Mouse (Mus musculus): ENCODE results near the gene Klk1b8.
"Not testable (repeated sequence)": the region's sequence is repeated elsewhere in the genome, so short reads cannot be mapped to it uniquely, and the experiment has no call there.

Klk1b8 gene

DNA sequence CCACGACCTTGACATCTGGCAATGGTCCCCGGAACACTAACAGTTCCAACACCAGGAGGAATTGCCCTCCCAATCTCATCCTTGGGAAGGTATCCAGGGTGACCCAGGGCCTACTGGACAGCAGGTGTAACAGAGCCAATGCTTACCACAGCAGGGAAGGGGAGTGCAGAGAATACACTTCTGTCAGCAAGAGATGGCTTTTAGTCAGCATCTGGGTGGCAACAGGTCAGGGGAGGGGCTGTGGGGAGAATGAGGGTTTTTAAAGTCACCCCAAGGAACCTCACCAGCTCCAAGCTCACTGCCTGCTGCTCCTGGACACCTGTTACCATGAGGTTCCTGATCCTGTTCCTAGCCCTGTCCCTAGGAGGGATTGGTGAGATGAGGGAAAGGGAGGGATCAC lies at the start of gene Klk1b8:
Gene Klk1b8, plus strand, starts transcription at position 301 of the 400 bp plus-strand sequence.
- DNase-seq (ENCODE audit: low spot score): no peak

DNA sequence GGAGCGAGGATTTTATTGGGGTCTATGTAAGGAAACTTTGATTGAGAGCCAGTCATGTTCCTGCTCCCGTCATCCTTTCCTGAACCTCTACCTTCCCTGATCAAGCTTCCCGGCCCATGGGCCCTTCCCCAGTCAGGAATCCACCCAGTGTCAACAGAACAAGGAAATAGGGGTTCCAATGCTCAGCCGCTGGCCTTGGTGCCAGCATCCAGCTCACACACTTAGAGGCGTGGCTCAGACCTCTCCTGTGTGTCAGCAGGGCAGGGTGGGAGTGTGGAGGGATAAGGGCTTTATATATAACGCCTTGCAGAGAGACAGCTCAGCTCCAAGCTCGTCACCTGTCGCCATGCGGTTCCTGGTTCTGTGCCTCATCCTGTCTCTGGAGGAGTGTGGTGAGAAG lies 35.6 kb upstream of the Klk1b8 start:
- DNase-seq (ENCODE audit: low spot score): no peak

DNA sequence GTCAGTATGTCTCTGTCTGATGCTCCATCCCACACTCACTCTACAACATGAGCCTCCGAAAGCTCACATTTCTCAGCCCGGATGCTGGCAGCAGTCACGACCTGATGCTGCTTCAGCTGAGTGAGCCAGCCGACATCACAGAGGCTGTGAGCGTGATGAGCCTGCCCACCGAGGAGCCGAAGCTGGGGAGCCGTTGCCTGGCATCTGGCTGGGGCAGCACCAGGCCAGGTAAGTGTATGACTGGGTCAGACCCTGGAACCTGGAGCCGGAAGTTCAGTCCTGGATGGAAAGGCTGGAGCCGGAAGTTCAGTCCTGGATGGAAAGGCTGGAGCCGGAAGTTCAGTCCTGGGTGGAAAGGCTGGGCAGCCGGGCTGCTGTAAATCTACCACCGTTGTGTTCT lies 32.0 kb upstream of the Klk1b8 start:
- DNase-seq (ENCODE audit: low spot score): no peak

GRCm38 (mm10) chr7:43918871-43919270 lies 31.6 kb upstream of the Klk1b8 start:
- no peak for DNase-seq (ENCODE audit: low spot score)

DNA sequence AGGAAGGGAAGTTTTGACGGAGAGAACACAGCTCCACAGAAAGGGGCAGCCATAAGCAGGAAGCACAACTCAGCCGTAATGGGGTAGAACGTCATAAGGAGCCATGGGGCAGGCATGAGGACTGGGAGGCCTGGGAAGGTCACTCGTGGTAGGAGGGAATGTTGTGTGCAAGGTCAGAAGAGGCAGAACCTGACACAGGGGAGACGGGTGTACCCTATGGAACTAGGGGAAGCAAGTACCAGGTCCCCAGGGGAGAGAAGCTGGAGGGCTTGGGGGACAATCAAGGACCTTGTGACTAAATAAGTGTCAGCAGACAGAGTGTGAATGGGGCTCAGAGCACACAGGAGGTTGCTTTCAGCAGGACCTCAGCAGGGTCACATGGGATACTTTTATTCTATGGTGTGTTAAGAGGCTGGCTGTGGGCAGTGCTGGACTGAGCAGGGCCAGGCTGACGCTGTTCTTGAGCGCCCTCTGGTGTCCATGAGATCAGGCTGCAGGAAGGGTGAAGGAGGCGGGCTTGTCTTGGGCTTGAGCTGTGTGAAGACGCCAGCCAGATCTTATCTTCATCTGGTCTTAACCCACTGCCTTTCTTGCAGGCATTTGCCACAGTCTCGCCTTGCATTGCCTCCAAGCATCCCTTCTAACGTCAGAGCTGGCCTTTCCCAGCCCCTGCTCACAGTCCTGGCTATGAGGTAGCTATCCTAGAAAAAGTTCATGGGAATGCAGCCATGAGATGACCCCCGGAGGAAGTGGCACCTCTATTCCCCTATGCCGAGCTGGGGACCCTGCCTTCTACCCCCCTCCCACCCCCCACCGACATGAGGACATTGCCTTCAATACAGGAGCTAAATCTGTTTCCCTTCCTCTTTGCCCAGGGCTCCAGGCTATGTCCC lies 30.7 kb upstream of the Klk1b8 start:
- DNase-seq (ENCODE audit: low spot score): no peak

DNA sequence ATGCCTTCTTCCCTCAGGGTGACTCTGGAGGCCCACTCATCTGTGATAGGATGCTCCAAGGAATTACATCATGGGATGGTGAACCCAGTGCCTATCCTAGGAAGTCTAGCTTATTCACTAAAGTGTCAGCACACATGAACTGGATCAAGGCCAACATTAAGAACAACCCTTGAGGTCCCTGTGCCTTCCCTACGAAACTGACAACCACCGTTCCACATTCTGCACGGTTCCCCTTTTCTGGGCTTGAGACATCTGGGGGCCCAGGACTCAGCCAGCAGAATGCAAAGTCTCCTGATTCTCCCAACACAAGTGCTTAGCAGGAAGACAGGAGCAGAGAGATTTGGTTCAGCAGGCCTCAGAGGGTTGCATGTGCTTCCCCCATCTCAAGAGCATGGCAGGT lies 29.9 kb upstream of the Klk1b8 start:
- no peak for DNase-seq (ENCODE audit: low spot score)

GRCm38 (mm10) chr7:43921087-43921486 lies 29.4 kb upstream of the Klk1b8 start:
- no peak for DNase-seq (ENCODE audit: low spot score)

DNA sequence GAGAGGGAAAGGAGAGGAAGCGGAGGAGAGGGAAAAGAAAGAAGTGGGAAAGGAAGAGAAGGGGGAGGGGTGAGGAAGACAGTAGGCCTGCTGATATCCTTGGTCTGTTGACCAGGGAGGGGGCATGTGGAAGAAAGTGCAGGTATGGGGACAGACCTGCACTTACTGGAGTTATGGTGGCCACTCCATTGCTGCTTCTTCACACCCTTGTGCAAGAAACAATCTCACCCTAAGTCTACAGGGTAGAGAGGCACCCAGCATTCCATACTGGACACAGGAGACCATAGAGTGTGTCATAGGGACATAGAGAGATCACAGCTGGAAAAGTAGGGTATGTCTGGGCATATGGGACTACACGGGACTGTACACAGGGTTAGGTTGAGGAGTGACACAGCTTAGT lies 28.5 kb upstream of the Klk1b8 start:
- no peak for DNase-seq (ENCODE audit: low spot score)

DNA sequence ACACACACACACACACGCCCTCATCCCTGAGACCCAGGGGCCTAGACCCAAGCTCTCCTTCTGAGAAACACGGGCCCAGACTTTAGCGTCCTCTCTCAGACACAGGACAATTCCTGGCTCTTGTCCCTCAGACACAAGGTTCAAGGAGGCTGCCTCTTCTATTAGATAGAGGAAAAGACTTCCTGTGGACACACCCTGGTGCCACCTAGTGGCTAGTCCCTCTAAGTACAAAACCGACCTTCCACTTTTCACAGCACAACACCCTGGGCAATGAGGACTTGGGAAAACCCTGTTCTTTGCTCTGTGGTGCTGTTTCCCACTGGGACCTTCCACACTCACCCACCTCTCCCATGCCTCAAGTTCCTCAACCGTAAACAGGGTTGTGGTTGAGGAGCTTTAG lies 24.5 kb upstream of the Klk1b8 start:
- peak; percentile 8 for DNase-seq (ENCODE audit: low spot score)

- DNase-seq (ENCODE audit: low spot score): peak; percentile 8
Observed at GRCm38 (mm10) chr7:43928521-43928920, 21.9 kb upstream of the Klk1b8 start.

- DNase-seq (ENCODE audit: low spot score): no peak
Observed at GRCm38 (mm10) chr7:43932337-43932736, 18.1 kb upstream of the Klk1b8 start.

DNA sequence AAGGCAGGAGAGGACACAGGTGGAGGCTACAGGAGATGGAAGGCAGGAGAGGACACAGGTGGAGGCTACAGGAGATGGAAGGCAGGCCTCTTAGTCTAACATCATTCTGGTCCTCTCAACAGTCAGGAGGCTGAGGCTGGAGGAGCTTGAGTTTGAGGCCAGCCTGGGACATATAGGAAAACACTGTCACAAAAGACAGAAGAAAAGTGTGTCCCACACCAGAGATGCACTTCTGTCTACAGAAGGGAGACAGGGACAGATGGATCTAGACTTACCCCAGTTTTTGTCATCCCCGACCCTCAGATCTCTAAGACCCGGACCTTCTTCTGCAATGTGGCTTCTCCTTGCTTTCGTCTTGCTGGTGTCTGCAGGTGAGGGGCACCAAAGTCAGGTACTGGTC lies 17.0 kb upstream of the Klk1b8 start, which contains the start of gene Klk15:
Gene Klk15, plus strand, starts transcription at position 301 of the 400 bp plus-strand sequence.
- DNase-seq (ENCODE audit: low spot score): no peak

DNA sequence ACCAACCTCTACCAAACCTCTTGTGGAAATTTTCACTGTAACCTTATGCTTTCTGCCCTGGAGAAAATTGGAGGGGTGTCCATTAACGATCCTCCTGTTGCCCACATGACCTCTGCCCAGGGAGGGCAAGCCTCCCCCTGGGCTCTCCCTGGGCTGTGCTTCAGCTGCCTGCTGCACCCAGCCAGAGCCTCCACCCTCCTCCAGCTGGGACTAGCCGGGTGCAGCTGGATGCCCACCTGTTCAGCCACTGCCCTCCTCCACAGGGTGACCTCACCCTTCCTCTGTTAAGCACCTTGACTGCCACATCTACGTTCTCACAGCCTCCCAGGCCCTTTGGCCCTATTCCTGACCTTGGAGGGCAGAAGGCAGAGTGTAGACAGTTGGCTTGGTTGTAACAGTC lies 15.7 kb upstream of the Klk1b8 start:
- DNase-seq (ENCODE audit: low spot score): no peak

GRCm38 (mm10) chr7:43936551-43936950 lies 13.9 kb upstream of the Klk1b8 start:
- DNase-seq (ENCODE audit: low spot score): no peak

GRCm38 (mm10) chr7:43942293-43942692 lies 8.2 kb upstream of the Klk1b8 start:
- not testable (repeated sequence) for DNase-seq (ENCODE audit: low spot score)

GRCm38 (mm10) chr7:43944727-43945264 lies 5.7 kb upstream of the Klk1b8 start:
- no peak for DNase-seq (ENCODE audit: low spot score)

DNA sequence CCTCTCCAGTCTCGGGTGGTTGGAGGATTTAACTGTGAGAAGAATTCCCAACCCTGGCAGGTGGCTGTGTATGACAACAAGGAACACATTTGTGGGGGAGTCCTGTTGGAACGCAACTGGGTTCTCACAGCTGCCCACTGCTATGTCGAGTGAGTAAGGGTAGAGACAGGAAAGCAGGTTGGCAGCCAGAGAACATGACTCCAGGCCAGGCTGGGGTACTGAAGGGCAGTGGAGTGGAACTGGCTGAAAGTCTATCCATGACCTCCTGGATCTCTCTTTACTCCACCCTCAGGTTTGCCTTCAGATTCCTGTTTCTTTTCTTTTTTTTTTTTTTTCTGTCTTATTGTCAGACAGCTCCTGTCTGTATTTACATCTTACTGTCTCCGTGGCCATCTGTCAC lies 2.2 kb downstream of the Klk1b8 start:
- DNase-seq (ENCODE audit: low spot score): no peak

- DNase-seq (ENCODE audit: low spot score): no peak
Observed at GRCm38 (mm10) chr7:43966451-43966850, 16.0 kb downstream of the Klk1b8 start, which contains the start of gene Klk1b1. Gene Klk1b1, plus strand, starts transcription at chr7:43966751.

DNA sequence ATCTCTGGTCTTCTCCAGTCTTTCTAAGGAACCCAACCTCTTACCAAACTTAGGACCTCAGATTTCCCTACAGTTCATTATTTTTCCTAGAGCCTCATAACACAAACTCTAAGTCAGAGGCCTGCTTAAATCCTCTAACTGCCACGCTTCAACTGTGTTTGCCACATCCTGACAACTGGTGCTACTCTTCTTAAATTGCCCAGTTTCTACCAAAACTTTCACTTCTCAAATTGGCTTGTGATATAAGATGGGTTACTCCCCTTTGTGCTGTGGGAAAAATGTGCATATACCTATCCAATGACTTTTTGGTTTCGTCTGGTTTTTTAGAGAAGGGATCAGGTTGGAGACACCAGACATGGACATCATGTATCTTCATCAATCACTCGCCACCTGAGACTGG lies 16.6 kb downstream of the Klk1b8 start:
- no peak for DNase-seq (ENCODE audit: low spot score)

GRCm38 (mm10) chr7:43967612-43968011 lies 17.1 kb downstream of the Klk1b8 start:
- no peak for DNase-seq (ENCODE audit: low spot score)

DNA sequence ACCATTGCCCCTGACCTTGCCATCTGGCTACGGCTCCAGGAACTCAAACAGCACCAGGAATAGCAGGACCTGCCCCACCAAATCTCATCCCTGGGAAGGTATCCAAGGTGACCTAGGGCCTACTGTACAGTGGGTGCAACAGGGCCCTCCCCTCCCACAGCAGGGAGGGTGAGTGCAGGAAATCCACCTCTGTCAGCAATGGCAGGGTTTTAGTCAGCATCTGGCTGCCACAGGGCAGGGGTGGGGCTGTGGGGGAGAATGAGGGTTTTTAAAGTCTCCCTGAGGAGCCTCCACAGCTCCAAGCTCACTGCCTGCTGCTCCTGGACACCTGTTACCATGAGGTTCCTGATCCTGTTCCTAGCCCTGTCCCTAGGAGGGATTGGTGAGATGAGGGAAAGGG lies 25.3 kb downstream of the Klk1b8 start, which contains the start of gene Klk1b9:
Gene Klk1b9, plus strand, starts transcription at position 301 of the 400 bp plus-strand sequence.
- not testable (repeated sequence) for DNase-seq (ENCODE audit: low spot score)

DNA sequence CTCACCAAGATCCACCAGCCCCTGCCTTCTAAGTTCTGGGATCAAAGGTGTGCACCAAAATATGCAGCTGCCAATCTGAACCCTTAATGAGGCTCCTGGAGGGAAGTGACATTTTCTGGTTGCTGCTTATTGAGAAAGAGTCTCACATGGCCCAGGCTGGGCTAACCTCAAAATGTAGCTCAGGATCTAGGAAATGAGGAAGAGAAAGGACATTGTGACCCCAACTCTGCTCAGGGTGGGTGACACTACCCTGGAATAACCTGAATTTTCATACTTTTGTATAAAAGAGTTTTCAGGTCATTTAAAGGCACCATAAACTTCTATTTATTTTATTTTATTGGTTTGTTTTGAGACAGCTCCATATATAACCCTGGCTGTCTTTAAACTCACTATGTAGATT lies 35.2 kb downstream of the Klk1b8 start:
- no peak for DNase-seq (ENCODE audit: low spot score)

DNA sequence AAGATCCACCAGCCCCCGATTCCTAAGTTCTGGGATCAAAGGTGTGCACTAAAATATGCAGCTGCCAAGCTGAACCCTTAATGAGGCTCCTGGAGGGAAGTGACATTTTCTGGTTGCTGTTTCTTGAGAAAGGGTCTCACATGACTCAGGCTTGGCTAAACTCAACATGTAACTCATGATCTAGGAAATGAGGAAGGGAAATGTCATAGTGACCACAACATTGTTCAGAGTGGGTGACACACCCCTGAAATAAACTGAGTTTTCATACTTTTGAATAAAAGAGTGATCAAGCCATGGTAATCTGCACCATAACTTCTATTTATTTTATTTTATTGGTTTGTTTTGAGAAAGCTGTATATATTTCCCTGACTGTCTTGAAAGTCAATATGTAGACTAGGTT lies 44.4 kb downstream of the Klk1b8 start:
- not testable (repeated sequence) for DNase-seq (ENCODE audit: low spot score)

Measured in urinary bladder, postnatal 10 days (tissue).